Mouse (Mus musculus) G1E (cell line): ENCODE measurements around the gene Arhgef19. TPM values are rescaled to one million over a fixed set of nuclear protein-coding genes. Genes with fewer than 3 reads are reported as not detected.

Experiments used
- ATAC-seq: 2 replicates; pipeline ENCODE4 v1.8.0; 2016; ENCODE audit warnings: mild to moderate bottlenecking; ENCODE audit not compliant: insufficient number of reproducible peaks, poor library complexity, low FRiP score, severe bottlenecking; ENCODE audit errors: extremely low read depth
- DNase-seq: peaks from one replicate; pipeline ENCODE4 v3.0.0; 2012; ENCODE audit warnings: low spot score
- H3K27me3 ChIP-seq: 2 replicates; pipeline ENCODE4 v1.6.1; 2012; ENCODE audit warnings: mild to moderate bottlenecking, low read length, inconsistent platforms; ENCODE audit not compliant: insufficient read depth
- H3K36me3 ChIP-seq: replicated peaks from 2 replicates; pipeline ENCODE3; 2012; ENCODE audit warnings: mild to moderate bottlenecking, inconsistent platforms
- H3K4me1 ChIP-seq: 2 replicates; pipeline ENCODE4 v1.6.1; 2012; ENCODE audit warnings: low read depth, low read length, inconsistent platforms, mixed read lengths; ENCODE audit not compliant: insufficient read depth
- H3K4me3 ChIP-seq: 2 replicates; pipeline ENCODE4 v1.5.1; 2012; ENCODE audit warnings: low read depth, mild to moderate bottlenecking, inconsistent platforms, low read length, moderate library complexity, mixed read lengths
- H3K9me3 ChIP-seq: replicated peaks from 2 replicates; pipeline ENCODE4 v1.6.1; 2012; ENCODE audit warnings: inconsistent platforms
- CTCF ChIP-seq: IDR thresholded peaks from 2 replicates; pipeline ENCODE4 v1.5.1; 2012; ENCODE audit warnings: low read depth, low read length, inconsistent platforms, mixed read lengths
- GATA1 ChIP-seq: IDR thresholded peaks from 2 replicates; pipeline ENCODE4 v1.6.1; 2012; ENCODE audit warnings: borderline replicate concordance, low read length, inconsistent platforms, mixed read lengths
- GATA2 ChIP-seq: IDR thresholded peaks from 2 replicates; pipeline ENCODE4 v1.6.1; 2012; ENCODE audit warnings: low read depth, low read length, inconsistent platforms, borderline replicate concordance
- POLR2AphosphoS5 ChIP-seq: IDR thresholded peaks from 2 replicates; pipeline ENCODE4 v1.6.1; 2012; ENCODE audit warnings: low read depth, low read length, inconsistent platforms; ENCODE audit not compliant: insufficient replicate concordance
- TAL1 ChIP-seq: conservative IDR thresholded peaks from 2 replicates; pipeline ENCODE4 v1.6.1; 2012; ENCODE audit warnings: low read depth, low read length, inconsistent platforms, mixed read lengths
- polyA plus RNA-seq: library from polyadenylated mRNA; stranded (reverse); fragments of >175 nt; gene quantifications from 2 replicates; pipeline ENCODE4 v1.2.3, GENCODE M21; 2012
- total RNA-seq, 2 experiments: library from RNA; stranded (forward) in 1 of 2; stranded (reverse) in 1 of 2; fragments of 200-1000 nt in 1 of 2; fragments of >200 nt in 1 of 2; fragmentation: Nextera tagmentation in 1 of 2; gene quantifications; 2 replicates each; pipeline ENCODE4 v1.2.3; 2014 to 2017

Arhgef19 gene
- total and polyA plus RNA-seq, 3 experiments: not detected

- no peak overlapping the region for H3K4me3 ChIP-seq
- DNase-seq (no peak), ATAC-seq (no peak)
- H3K9me3 ChIP-seq: no peaks in the 10 kb centered on the region; the same call in 1 of the 2 replicates
- TF ChIP-seq POLR2AphosphoS5 (no peak), CTCF (peak; percentile 47)
- H3K4me1 ChIP-seq: no peaks in the 10 kb centered on the region
- H3K27me3 ChIP-seq: peaks cover 3% of the 10 kb centered on the region; the same call in 1 of the 2 replicates
- H3K36me3 ChIP-seq: no peaks in the 10 kb centered on the region
Measured at GRCm38 (mm10) chr4:141267837-141268236, 28.5 kb downstream of the Arhgef19 start.

- H3K4me1 ChIP-seq: no peaks in the 10 kb centered on the region
- ATAC-seq (no peak), DNase-seq (no peak)
- H3K9me3 ChIP-seq: no peaks in the 10 kb centered on the region
- no peaks in the 10 kb centered on the region for H3K36me3 ChIP-seq
- TF ChIP-seq TAL1 (no peak), CTCF (no peak), GATA2 (no peak), POLR2AphosphoS5 (no peak), GATA1 (no peak)
- no peak overlapping the region for H3K4me3 ChIP-seq
- H3K27me3 ChIP-seq: peaks cover 3% of the 10 kb centered on the region; the same call in 1 of the 2 replicates
Measured at GRCm38 (mm10) chr4:141268350-141268749, 29.1 kb downstream of the Arhgef19 start.

- no peak for TF ChIP-seq CTCF
- no peak for TF ChIP-seq POLR2AphosphoS5
- no peak for TF ChIP-seq TAL1
- no peak for TF ChIP-seq GATA1
- no peak for TF ChIP-seq GATA2
- H3K4me1 ChIP-seq: no peaks in the 10 kb centered on the region
- H3K27me3 ChIP-seq: peaks cover 3% of the 10 kb centered on the region; the same call in 1 of the 2 replicates
- DNase-seq: no peak
- no peak for ATAC-seq
- no peaks in the 10 kb centered on the region for H3K9me3 ChIP-seq
- no peaks in the 10 kb centered on the region for H3K36me3 ChIP-seq
- H3K4me3 ChIP-seq: no peak overlapping the region
Measured at GRCm38 (mm10) chr4:141269080-141269479, 29.8 kb downstream of the Arhgef19 start.

GRCm38 (mm10) chr4:141270201-141270940 lies 31.1 kb downstream of the Arhgef19 start:
- no peaks in the 10 kb centered on the region for H3K4me1 ChIP-seq
- no peaks in the 10 kb centered on the region for H3K9me3 ChIP-seq
- DNase-seq: no peak
- ATAC-seq: no peak
- H3K4me3 ChIP-seq: no peak overlapping the region
- TF ChIP-seq GATA2 (no peak), TAL1 (no peak), GATA1 (no peak), CTCF (no peak), POLR2AphosphoS5 (no peak)
- no peaks in the 10 kb centered on the region for H3K36me3 ChIP-seq
- H3K27me3 ChIP-seq: peaks cover 11% of the 10 kb centered on the region; the same call in 1 of the 2 replicates

GRCm38 (mm10) chr4:141271228-141271627 lies 31.9 kb downstream of the Arhgef19 start:
- ATAC-seq: no peak
- DNase-seq: no peak
- Histone ChIP-seq H3K4me3 (no peak overlapping the region), H3K27me3 (peaks cover 17% of the 10 kb centered on the region; the same call in 1 of the 2 replicates), H3K9me3 (no peaks in the 10 kb centered on the region), H3K4me1 (no peaks in the 10 kb centered on the region), H3K36me3 (no peaks in the 10 kb centered on the region)
- TF ChIP-seq GATA1 (no peak), TAL1 (no peak), GATA2 (no peak), CTCF (no peak), POLR2AphosphoS5 (no peak)

- Histone ChIP-seq H3K4me3 (no peak overlapping the region), H3K9me3 (no peaks in the 10 kb centered on the region), H3K27me3 (peaks cover 17% of the 10 kb centered on the region; the same call in 1 of the 2 replicates), H3K4me1 (no peaks in the 10 kb centered on the region), H3K36me3 (no peaks in the 10 kb centered on the region)
- DNase-seq: no peak
- TF ChIP-seq GATA1 (no peak), CTCF (no peak), TAL1 (no peak), GATA2 (no peak), POLR2AphosphoS5 (no peak)
- no peak for ATAC-seq
Measured at GRCm38 (mm10) chr4:141271721-141272120, 32.4 kb downstream of the Arhgef19 start.

- no peak for ATAC-seq
Measured at GRCm38 (mm10) chr4:141272878-141273277, 33.6 kb downstream of the Arhgef19 start.

More at GRCm38 (mm10) chr4:141272878-141273277, 33.6 kb downstream of the Arhgef19 start:
- DNase-seq: no peak
- H3K4me1 ChIP-seq: no peaks in the 10 kb centered on the region
- TF ChIP-seq POLR2AphosphoS5: no peak
- TF ChIP-seq GATA2: no peak
- no peak overlapping the region for H3K4me3 ChIP-seq
- peaks cover 24% of the 10 kb centered on the region; the same call in 1 of the 2 replicates for H3K27me3 ChIP-seq
- H3K9me3 ChIP-seq: no peaks in the 10 kb centered on the region
- no peaks in the 10 kb centered on the region for H3K36me3 ChIP-seq
